Mouse (Mus musculus) neural tube, embryonic 13.5 days (tissue): ENCODE data around the gene Hpcal4. TPM values are rescaled to one million over a fixed set of nuclear protein-coding genes. Genes with fewer than 3 reads are reported as not detected.
A peak's percentile ranks its signal among the peaks of the same experiment; 100 is the strongest.

Source experiments
- ATAC-seq: fragments of 200-750 bp; cut with Nextera tagmentation; 2 replicates; pipeline ENCODE4 v1.8.0; 2017; ENCODE audit warnings: low read depth, mild to moderate bottlenecking, moderate TSS enrichment, moderate library complexity
- H3K27ac ChIP-seq: fragments of 300-500 bp; sonication (generic); replicated peaks from 2 replicates; pipeline ENCODE4 v1.5.1; 2015; ENCODE audit warnings: moderate library complexity, mild to moderate bottlenecking, inconsistent platforms
- H3K27me3 ChIP-seq: fragments of 300-500 bp; sonication (generic); 2 replicates; pipeline ENCODE4 v1.6.1; 2015; ENCODE audit warnings: mild to moderate bottlenecking, inconsistent platforms
- H3K36me3 ChIP-seq: fragments of 300-500 bp; sonication (generic); 2 replicates; pipeline ENCODE4 v1.6.1; 2015; ENCODE audit warnings: mild to moderate bottlenecking, inconsistent platforms
- H3K4me1 ChIP-seq: fragments of 300-500 bp; sonication (generic); replicated peaks from 2 replicates; pipeline ENCODE4 v1.6.1; 2015; ENCODE audit warnings: inconsistent platforms
- H3K4me2 ChIP-seq: fragments of 300-500 bp; sonication (generic); 2 replicates; pipeline ENCODE4 v1.6.1; 2015; ENCODE audit warnings: inconsistent platforms, mild to moderate bottlenecking, moderate library complexity
- H3K4me3 ChIP-seq: fragments of 300-500 bp; sonication (generic); 2 replicates; pipeline ENCODE4 v1.5.1; 2015; ENCODE audit warnings: mild to moderate bottlenecking, inconsistent platforms
- H3K9ac ChIP-seq: fragments of 300-500 bp; sonication (generic); 2 replicates; pipeline ENCODE4 v1.6.1; 2015; ENCODE audit warnings: moderate library complexity, mild to moderate bottlenecking, inconsistent platforms
- H3K9me3 ChIP-seq: fragments of 300-500 bp; sonication (generic); 2 replicates; pipeline ENCODE4 v1.6.1; 2016; ENCODE audit warnings: inconsistent platforms
- WGBS: fragments of 180-500 bp; shearing (Covaris S2); methylation state at CpG from one replicate; pipeline ENCODE4 v1.1.7; 2015; 5-methylcytosine and 5-hydroxymethylcytosine counted together
- polyA plus RNA-seq: library from polyadenylated mRNA; unstranded; fragments of >200 nt; fragmentation: Nextera tagmentation; extraction: Ambion mirVana; gene quantifications from 2 replicates; pipeline ENCODE4 v1.2.1, GENCODE M21; 2015

Gene Hpcal4
- polyA plus RNA-seq, 1 experiment from 2014 or later = 11.2 TPM

- 79% methylated on average over 5 of the region's 5 CpGs for WGBS
Measured at GRCm38 (mm10) chr4:123207337-123207736, 24.3 kb downstream of the Hpcal4 start.

GRCm38 (mm10) chr4:123210996-123211395 is 28.0 kb downstream of the Hpcal4 start:
- Histone ChIP-seq H3K9ac (no peak overlapping the region), H3K27me3 (peaks cover 18% of the 10 kb centered on the region; the same call in 1 of the 2 replicates), H3K9me3 (no peaks in the 10 kb centered on the region), H3K4me2 (no peak overlapping the region), H3K4me1 (no peaks in the 10 kb centered on the region; the same call in 1 of the 2 replicates), H3K4me3 (no peak overlapping the region), H3K27ac (no peak overlapping the region), H3K36me3 (no peaks in the 10 kb centered on the region)
- WGBS = 68% methylated on average over 8 of the region's 8 CpGs
- ATAC-seq = no peak

More at GRCm38 (mm10) chr4:123207337-123207736, 24.3 kb downstream of the Hpcal4 start:
- Histone ChIP-seq H3K4me3 (no peak overlapping the region), H3K36me3 (no peaks in the 10 kb centered on the region), H3K9me3 (no peaks in the 10 kb centered on the region), H3K4me2 (no peak overlapping the region), H3K9ac (no peak overlapping the region), H3K27me3 (peaks cover 35% of the 10 kb centered on the region), H3K4me1 (no peaks in the 10 kb centered on the region), H3K27ac (no peak overlapping the region)
- ATAC-seq = no peak

GRCm38 (mm10) chr4:123211453-123211852 is 28.4 kb downstream of the Hpcal4 start:
- Histone ChIP-seq H3K9me3 (no peaks in the 10 kb centered on the region), H3K27me3 (peaks cover 14% of the 10 kb centered on the region; the same call in 1 of the 2 replicates), H3K4me1 (no peaks in the 10 kb centered on the region; the same call in 1 of the 2 replicates), H3K4me3 (no peak overlapping the region), H3K4me2 (no peak overlapping the region), H3K36me3 (no peaks in the 10 kb centered on the region), H3K9ac (no peak overlapping the region), H3K27ac (no peak overlapping the region)
- 60% methylated on average over 5 of the region's 5 CpGs for WGBS
- no peak for ATAC-seq

GRCm38 (mm10) chr4:123212330-123212729 is 29.3 kb downstream of the Hpcal4 start:
- Histone ChIP-seq H3K4me3 (no peak overlapping the region), H3K9me3 (no peaks in the 10 kb centered on the region), H3K4me1 (no peaks in the 10 kb centered on the region; the same call in 1 of the 2 replicates), H3K27ac (no peak overlapping the region), H3K9ac (no peak overlapping the region), H3K27me3 (peaks cover 9% of the 10 kb centered on the region; the same call in 1 of the 2 replicates), H3K36me3 (no peaks in the 10 kb centered on the region), H3K4me2 (no peak overlapping the region)
- no peak for ATAC-seq
- 70% methylated on average over 2 of the region's 2 CpGs for WGBS

GRCm38 (mm10) chr4:123213975-123214374 is 30.9 kb downstream of the Hpcal4 start:
- Histone ChIP-seq H3K9me3 (no peaks in the 10 kb centered on the region), H3K4me3 (no peak overlapping the region), H3K27me3 (0 out of 2 replicates have a peak, but pooled peaks cover 2% of the 10 kb centered on the region), H3K4me2 (no peak overlapping the region), H3K36me3 (no peaks in the 10 kb centered on the region), H3K27ac (no peak overlapping the region), H3K4me1 (no peaks in the 10 kb centered on the region; the same call in 1 of the 2 replicates), H3K9ac (no peak overlapping the region)
- WGBS = 94% methylated on average over 9 of the region's 9 CpGs
- no peak for ATAC-seq

- Histone ChIP-seq H3K9ac (no peak overlapping the region), H3K27ac (no peak overlapping the region), H3K4me1 (no peaks in the 10 kb centered on the region; the same call in 1 of the 2 replicates), H3K4me3 (no peak overlapping the region), H3K27me3 (0 out of 2 replicates have a peak, but pooled peaks cover 2% of the 10 kb centered on the region), H3K9me3 (no peaks in the 10 kb centered on the region), H3K4me2 (no peak overlapping the region), H3K36me3 (no peaks in the 10 kb centered on the region)
- no peak for ATAC-seq
- WGBS = 80% methylated on average over 1 of the region's 1 CpGs
Measured at GRCm38 (mm10) chr4:123215367-123215766, 32.3 kb downstream of the Hpcal4 start.

GRCm38 (mm10) chr4:123216782-123217181 is 33.8 kb downstream of the Hpcal4 start:
- H3K4me2 ChIP-seq = no peak overlapping the region
- H3K27ac ChIP-seq = no peak overlapping the region
- no peaks in the 10 kb centered on the region; the same call in 1 of the 2 replicates for H3K4me1 ChIP-seq
- no peak for ATAC-seq
- H3K9ac ChIP-seq = no peak overlapping the region
- no peaks in the 10 kb centered on the region for H3K27me3 ChIP-seq
- H3K9me3 ChIP-seq = no peaks in the 10 kb centered on the region
- no peak overlapping the region for H3K4me3 ChIP-seq
- no peaks in the 10 kb centered on the region for H3K36me3 ChIP-seq
- 17% methylated on average over 1 of the region's 1 CpGs for WGBS

GRCm38 (mm10) chr4:123219720-123220357 is 36.8 kb downstream of the Hpcal4 start:
- 69% methylated on average over 15 of the region's 15 CpGs for WGBS
- no peak overlapping the region for H3K4me2 ChIP-seq
- no peaks in the 10 kb centered on the region for H3K27me3 ChIP-seq
- H3K4me1 ChIP-seq = no peaks in the 10 kb centered on the region; the same call in 1 of the 2 replicates
- no peak overlapping the region for H3K9ac ChIP-seq
- no peak overlapping the region for H3K4me3 ChIP-seq
- no peaks in the 10 kb centered on the region for H3K36me3 ChIP-seq
- H3K9me3 ChIP-seq = no peaks in the 10 kb centered on the region
- peak; percentile 93 for ATAC-seq
- no peak overlapping the region for H3K27ac ChIP-seq

GRCm38 (mm10) chr4:123220637-123221036 is 37.6 kb downstream of the Hpcal4 start:
- no peak overlapping the region for H3K27ac ChIP-seq
- 84% methylated on average over 4 of the region's 4 CpGs for WGBS
- no peaks in the 10 kb centered on the region for H3K27me3 ChIP-seq

GRCm38 (mm10) chr4:123223309-123223708 is 40.3 kb downstream of the Hpcal4 start:
- no peak for ATAC-seq
- Histone ChIP-seq H3K27ac (no peak overlapping the region), H3K9me3 (no peaks in the 10 kb centered on the region), H3K4me3 (no peak overlapping the region), H3K9ac (no peak overlapping the region), H3K4me1 (peaks cover 17% of the 10 kb centered on the region), H3K4me2 (no peak overlapping the region), H3K36me3 (no peaks in the 10 kb centered on the region), H3K27me3 (no peaks in the 10 kb centered on the region)
- WGBS = 45% methylated on average over 3 of the region's 3 CpGs

More at GRCm38 (mm10) chr4:123220637-123221036, 37.6 kb downstream of the Hpcal4 start:
- H3K4me3 ChIP-seq = no peak overlapping the region
- ATAC-seq = no peak
- H3K36me3 ChIP-seq = no peaks in the 10 kb centered on the region
- no peak overlapping the region for H3K4me2 ChIP-seq
- H3K9ac ChIP-seq = no peak overlapping the region
- H3K4me1 ChIP-seq = 0 out of 2 replicates have a peak, but pooled peaks cover under 1% of the 10 kb centered on the region
- H3K9me3 ChIP-seq = no peaks in the 10 kb centered on the region

- Histone ChIP-seq H3K9ac (no peak overlapping the region), H3K27ac (no peak overlapping the region), H3K27me3 (no peaks in the 10 kb centered on the region), H3K4me2 (no peak overlapping the region), H3K4me3 (no peak overlapping the region), H3K9me3 (no peaks in the 10 kb centered on the region), H3K36me3 (no peaks in the 10 kb centered on the region), H3K4me1 (peaks cover 28% of the 10 kb centered on the region)
- WGBS = 63% methylated on average over 10 of the region's 10 CpGs
- no peak for ATAC-seq
Measured at GRCm38 (mm10) chr4:123225718-123226403, 42.8 kb downstream of the Hpcal4 start.

GRCm38 (mm10) chr4:123227707-123228106 is 44.7 kb downstream of the Hpcal4 start:
- ATAC-seq = no peak
- H3K4me3 ChIP-seq = no peak overlapping the region
- H3K4me2 ChIP-seq = no peak overlapping the region
- H3K36me3 ChIP-seq = no peaks in the 10 kb centered on the region
- WGBS = 33% methylated on average over 4 of the region's 4 CpGs
- no peak overlapping the region for H3K9ac ChIP-seq
- H3K9me3 ChIP-seq = no peaks in the 10 kb centered on the region
- 0 out of 2 replicates have a peak overlapping the region, but pooled peaks have one; percentile 18 for H3K27ac ChIP-seq
- H3K4me1 ChIP-seq = peaks cover 28% of the 10 kb centered on the region
- peaks cover 14% of the 10 kb centered on the region for H3K27me3 ChIP-seq
